Mouse (Mus musculus): Measurements from ENCODE around the gene Cfap221. TPM values are rescaled to one million over a fixed set of nuclear protein-coding genes. Genes with fewer than 3 reads are reported as not detected.

The Cfap221 gene
- total and polyA plus RNA-seq, 3 experiments, result not detected

DNA sequence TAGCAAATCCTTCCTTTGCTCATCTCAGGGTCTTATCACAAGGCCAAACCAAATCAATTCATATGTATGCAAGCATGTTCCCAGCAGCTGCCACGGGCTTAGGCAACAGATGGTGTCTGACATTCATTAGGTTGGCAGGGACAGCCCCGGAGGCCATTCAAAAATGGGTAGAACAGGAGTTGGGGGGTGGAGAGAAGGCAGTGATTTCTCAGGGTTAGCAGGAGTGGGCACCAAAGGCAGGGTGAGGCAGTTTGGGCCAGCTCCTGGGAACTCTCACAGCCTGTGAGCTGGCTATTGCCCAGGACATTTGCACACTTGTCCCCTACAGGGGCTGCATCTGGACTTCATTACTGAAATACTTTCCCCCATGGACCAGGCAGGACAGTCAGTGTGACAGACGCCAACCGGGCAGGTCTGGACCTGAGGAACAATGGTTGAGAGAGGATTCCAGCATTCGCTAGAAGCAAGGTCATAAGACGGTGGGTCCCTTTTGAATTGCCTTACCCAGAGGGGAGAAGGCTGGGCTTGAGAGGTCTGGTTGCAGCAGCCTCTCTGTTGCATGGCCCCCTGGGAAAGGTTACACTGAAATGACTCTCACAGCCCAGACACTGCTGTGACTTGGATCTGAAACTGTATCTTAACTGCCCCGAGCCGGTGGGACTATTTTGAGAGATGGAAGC, 94.3 kb downstream of the Cfap221 start:
- TF ChIP-seq KAT2A (conservative IDR thresholded peaks at IDR 0.05; ENCODE audit: low read depth, low read length) (no peak), NELFE (IDR thresholded peaks at IDR 0.05; ENCODE audit: low read depth, low read length) (no peak), USF2 (IDR thresholded peaks at IDR 0.05; ENCODE audit: borderline replicate concordance in 1 of 2, insufficient read depth in 1 of 2, low read depth in 1 of 2, low read length in 2 of 2) (no peak), ZNF384 (IDR thresholded peaks at IDR 0.05; ENCODE audit: low read depth, low read length) (no peak), MYB (IDR thresholded peaks at IDR 0.05; ENCODE audit: low read depth, low read length) (no peak), CTCF (IDR thresholded peaks at IDR 0.05 in 2 of 3, conservative IDR thresholded peaks at IDR 0.05 in 1 of 3; ENCODE audit: control insufficient read depth in 1 of 3, insufficient read depth in 1 of 3, low read depth in 2 of 3, low read length in 3 of 3, poor library complexity in 1 of 3, severe bottlenecking in 1 of 3) (no peak), POLR2A (IDR thresholded peaks at IDR 0.05; ENCODE audit: control insufficient read depth in 1 of 2, insufficient read depth in 1 of 2, low read depth in 1 of 2, low read length in 2 of 2, poor library complexity in 1 of 2) (no peak), HCFC1 (IDR thresholded peaks at IDR 0.05; ENCODE audit: low read depth, low read length) (no peak)
- H3K27me3 ChIP-seq (ENCODE audit: control insufficient read depth in 1 of 2, insufficient read depth in 2 of 2, low read length in 2 of 2), result no peaks in the 10 kb centered on the region
- H3K4me3 ChIP-seq (ENCODE audit: control insufficient read depth in 1 of 2, insufficient read depth in 1 of 2, low read depth in 2 of 2, low read length in 2 of 2), result no peak overlapping the region
- no peak for DNase-seq (ENCODE audit: low read depth, low spot score)
- no peak overlapping the region for H3K27ac ChIP-seq (ENCODE audit: control insufficient read depth, low read depth, low read length)
- H3K36me3 ChIP-seq (ENCODE audit: control insufficient read depth in 1 of 2, insufficient read depth in 2 of 2, low read length in 2 of 2), result no peaks in the 10 kb centered on the region
- no peak overlapping the region for H3K9ac ChIP-seq (ENCODE audit: control insufficient read depth, low read depth, low read length, poor library complexity, severe bottlenecking)
- no peaks in the 10 kb centered on the region for H3K9me3 ChIP-seq (replicated peaks; ENCODE audit: insufficient read depth, low read length)
- H3K79me2 ChIP-seq (ENCODE audit: control insufficient read depth, insufficient read depth, low read length, poor library complexity), result no peaks in the 10 kb centered on the region
- H3K4me1 ChIP-seq (ENCODE audit: control insufficient read depth in 1 of 2, insufficient read depth in 2 of 2, low read length in 2 of 2), result no peaks in the 10 kb centered on the region

DNA sequence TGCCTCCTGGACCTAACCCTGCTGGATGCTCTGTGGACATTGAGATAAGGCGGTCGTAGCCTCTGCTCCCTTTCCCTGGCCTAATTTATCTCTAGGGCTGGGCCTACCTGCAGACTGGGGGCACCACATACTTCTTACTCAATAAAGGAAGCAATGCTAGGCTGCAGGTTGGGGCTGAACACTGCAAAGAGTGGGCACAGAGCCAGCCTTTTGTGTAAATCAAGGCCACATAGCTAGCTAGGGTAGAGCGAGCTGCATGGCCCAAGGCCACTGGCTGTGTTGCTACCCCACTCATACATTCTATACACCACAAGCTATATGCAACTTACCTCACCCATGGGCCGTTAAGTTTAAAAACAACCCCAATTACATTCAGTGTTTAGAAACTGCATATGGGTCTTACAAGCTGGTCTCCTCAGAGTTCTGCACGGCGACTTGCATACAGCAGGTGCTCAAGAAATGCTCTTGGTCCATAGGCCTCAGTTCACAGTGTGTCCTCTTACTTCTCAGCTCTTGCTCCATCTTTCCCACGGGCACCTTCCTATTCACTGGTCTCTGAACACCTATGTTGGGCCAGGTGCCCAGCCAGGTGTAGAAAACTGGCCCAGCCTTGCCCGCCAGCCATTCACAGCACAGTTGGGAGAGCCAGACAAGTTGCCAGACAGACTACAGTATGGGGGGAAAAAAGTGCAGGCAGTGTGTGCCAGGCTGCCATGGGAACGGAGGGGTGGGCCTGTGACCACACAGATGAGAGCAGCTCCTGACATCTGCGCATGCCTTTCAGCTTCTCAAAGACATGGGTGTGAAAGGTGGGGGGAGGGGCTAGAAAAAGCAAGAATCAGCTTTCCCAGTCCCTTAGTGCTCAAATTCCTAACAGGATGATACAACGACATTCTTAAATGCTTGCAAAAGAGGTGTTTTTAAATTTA, 97.6 kb downstream of the Cfap221 start:
- H3K9ac ChIP-seq (ENCODE audit: control insufficient read depth, low read depth, low read length, poor library complexity, severe bottlenecking), result no peak overlapping the region
- no peak overlapping the region for H3K4me3 ChIP-seq (ENCODE audit: control insufficient read depth in 1 of 2, insufficient read depth in 1 of 2, low read depth in 2 of 2, low read length in 2 of 2)
- no peaks in the 10 kb centered on the region for H3K79me2 ChIP-seq (ENCODE audit: control insufficient read depth, insufficient read depth, low read length, poor library complexity)
- no peaks in the 10 kb centered on the region for H3K4me1 ChIP-seq (ENCODE audit: control insufficient read depth in 1 of 2, insufficient read depth in 2 of 2, low read length in 2 of 2)
- DNase-seq (ENCODE audit: low read depth, low spot score), result no peak
- no peak for TF ChIP-seq EP300 (IDR thresholded peaks at IDR 0.05; ENCODE audit: low read depth in 1 of 2, low read length in 2 of 2)
- no peak for TF ChIP-seq TAL1 (IDR thresholded peaks at IDR 0.05; ENCODE audit: low read length)
- no peak for TF ChIP-seq ZC3H11A (IDR thresholded peaks at IDR 0.05; ENCODE audit: low read depth, low read length)
- no peak for TF ChIP-seq TBP (IDR thresholded peaks at IDR 0.05; ENCODE audit: low read depth, low read length)
- no peak for TF ChIP-seq MAX (IDR thresholded peaks at IDR 0.05; ENCODE audit: low read length)
- no peak for TF ChIP-seq SMC3 (IDR thresholded peaks at IDR 0.05; ENCODE audit: low read depth, low read length)
- no peak for TF ChIP-seq GATA1 (IDR thresholded peaks at IDR 0.05; ENCODE audit: low read depth, low read length)
- TF ChIP-seq RAD21 (IDR thresholded peaks at IDR 0.05; ENCODE audit: low read depth, low read length), result no peak
- TF ChIP-seq MYB (IDR thresholded peaks at IDR 0.05; ENCODE audit: low read depth, low read length), result no peak
- no peak for TF ChIP-seq HCFC1 (IDR thresholded peaks at IDR 0.05; ENCODE audit: low read depth, low read length)
- TF ChIP-seq ETS1 (IDR thresholded peaks at IDR 0.05; ENCODE audit: low read depth, low read length), result no peak
- no peak for TF ChIP-seq MAFK (IDR thresholded peaks at IDR 0.05; ENCODE audit: borderline replicate concordance, low read depth, low read length)
- TF ChIP-seq POLR2AphosphoS2 (IDR thresholded peaks at IDR 0.05; ENCODE audit: low read length), result no peak
- H3K27me3 ChIP-seq (ENCODE audit: control insufficient read depth in 1 of 2, insufficient read depth in 2 of 2, low read length in 2 of 2), result no peaks in the 10 kb centered on the region
- H3K36me3 ChIP-seq (ENCODE audit: control insufficient read depth in 1 of 2, insufficient read depth in 2 of 2, low read length in 2 of 2), result no peaks in the 10 kb centered on the region
- H3K27ac ChIP-seq (ENCODE audit: control insufficient read depth, low read depth, low read length), result no peak overlapping the region
- H3K9me3 ChIP-seq (replicated peaks; ENCODE audit: insufficient read depth, low read length), result no peaks in the 10 kb centered on the region

Measured in MEL (cell line).